ENCODE assay signal across 9 mouse cellular contexts in the genomic region with DNA sequence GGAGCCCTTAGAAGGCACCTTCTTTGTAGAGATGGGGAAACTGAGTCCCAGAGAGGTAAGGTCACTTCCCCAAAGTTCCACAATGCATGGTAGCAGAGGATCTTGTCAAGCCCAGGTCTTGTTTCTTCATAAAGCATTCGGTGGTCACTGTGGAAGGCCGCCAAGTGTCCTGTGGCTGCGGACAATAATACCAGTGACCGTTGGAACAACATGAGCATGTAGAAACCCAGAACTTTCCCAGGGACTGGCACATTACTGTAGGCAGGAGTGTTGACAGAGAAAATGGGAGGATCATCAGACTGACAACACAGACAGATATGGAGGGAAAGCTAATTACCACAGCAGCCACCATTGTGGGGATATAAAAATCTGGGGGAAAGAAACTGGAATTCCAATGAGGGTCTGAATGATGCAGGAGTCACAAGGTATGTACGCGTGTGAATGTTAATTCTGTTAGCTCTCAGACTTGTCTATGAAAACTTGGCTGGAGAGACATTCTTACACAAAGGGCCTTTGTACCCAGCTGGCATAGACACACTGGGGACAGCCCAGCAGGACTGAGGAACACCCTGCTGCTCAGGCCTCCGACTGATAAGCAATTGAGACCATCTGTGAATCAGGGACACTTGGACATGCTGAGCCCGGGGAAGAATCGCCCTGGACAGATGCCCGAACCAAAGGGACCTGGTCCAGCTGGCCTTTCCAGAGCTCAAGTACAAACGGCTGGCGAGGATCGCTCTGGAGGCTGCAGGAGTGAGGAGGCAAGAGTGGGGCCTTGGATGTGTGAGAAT. TPM values are rescaled to one million over a fixed set of nuclear protein-coding genes. Genes with fewer than 3 reads are reported as not detected.
DNase-seq lines count a peak whose midpoint lies in the region; ATAC-seq lines count a peak whose summit lies in the region.
"Had no signal": no experiment of that assay in that cellular context is flagged by ENCODE, and none has a peak within 500 bp of the region (broad histone marks: within the 10 kb centered on the region; RNA-seq: fewer than 3 reads in every experiment).

No protein-coding gene starts in this region.

- DNase-seq in limb, embryonic 10.5 days (ENCODE audit: low spot score), result no peak
- peak; percentile 94 for DNase-seq in fibroblast of lung, adult 2 months (ENCODE audit: low read depth)
- peak; percentile 88 to 93 for DNase-seq in layer of hippocampus, postnatal 10 days (ENCODE audit: low spot score in 2 of 2)
- no peak for DNase-seq in thymus, adult 18-20 months

- H3K9ac ChIP-seq in limb, embryonic 13.5 days, result no peak overlapping the region
- no peak overlapping the region for H3K9ac ChIP-seq in heart, embryonic 11.5 days (ENCODE audit: low read depth, low read length)
- no peak overlapping the region for H3K9ac ChIP-seq in midbrain, embryonic 13.5 days (replicated peaks)
- H3K9ac ChIP-seq in stomach, embryonic 15.5 days, result no peak overlapping the region

- 69% methylated on average over 13 of the region's 13 CpGs for WGBS in limb, embryonic 13.5 days
- WGBS in limb, embryonic 10.5 days, result 82% methylated on average over 13 of the region's 13 CpGs
- 54% methylated on average over 13 of the region's 13 CpGs for WGBS in heart, embryonic 11.5 days (ENCODE audit: insufficient replicate concordance)
- 41% methylated on average over 13 of the region's 13 CpGs for WGBS in midbrain, embryonic 13.5 days
- WGBS in stomach, embryonic 15.5 days, result 69% methylated on average over 13 of the region's 13 CpGs

- peak; percentile 36; the same call in 1 of the 2 replicates for ATAC-seq in limb, embryonic 13.5 days (ENCODE audit: low FRiP score, low read depth)
- no peak for ATAC-seq in heart, embryonic 11.5 days (replicated peaks; ENCODE audit: insufficient number of reproducible peaks, low FRiP score, low TSS enrichment)
- peak; percentile 94 for ATAC-seq in midbrain, embryonic 13.5 days
- no peak for ATAC-seq in stomach, embryonic 15.5 days (ENCODE audit: insufficient read depth, low FRiP score, low read depth)

- H3K4me2 ChIP-seq in limb, embryonic 13.5 days (replicated peaks), result no peak overlapping the region
- H3K4me2 ChIP-seq in heart, embryonic 11.5 days, result no peak overlapping the region
- no peak overlapping the region for H3K4me2 ChIP-seq in midbrain, embryonic 13.5 days (replicated peaks)
- no peak overlapping the region for H3K4me2 ChIP-seq in stomach, embryonic 15.5 days

- H3K4me3 ChIP-seq in limb, embryonic 13.5 days, result no peak overlapping the region
- no peak overlapping the region for H3K4me3 ChIP-seq in limb, embryonic 10.5 days
- no peak overlapping the region for H3K4me3 ChIP-seq in heart, embryonic 11.5 days (ENCODE audit: low read depth, low read length)
- H3K4me3 ChIP-seq in midbrain, embryonic 13.5 days (replicated peaks), result no peak overlapping the region
- H3K4me3 ChIP-seq in stomach, embryonic 15.5 days (replicated peaks), result no peak overlapping the region

- H3K9me3 ChIP-seq in limb, embryonic 13.5 days, result no peaks in the 10 kb centered on the region
- H3K9me3 ChIP-seq in limb, embryonic 10.5 days (replicated peaks), result no peaks in the 10 kb centered on the region
- H3K9me3 ChIP-seq in heart, embryonic 11.5 days (replicated peaks; ENCODE audit: control insufficient read depth, low read length), result no peaks in the 10 kb centered on the region
- no peaks in the 10 kb centered on the region for H3K9me3 ChIP-seq in midbrain, embryonic 13.5 days
- H3K9me3 ChIP-seq in stomach, embryonic 15.5 days, result no peaks in the 10 kb centered on the region

- H3K27me3 ChIP-seq in limb, embryonic 13.5 days, result no peaks in the 10 kb centered on the region
- H3K27me3 ChIP-seq in limb, embryonic 10.5 days (ENCODE audit: low read depth, poor library complexity, severe bottlenecking), result no peaks in the 10 kb centered on the region
- no peaks in the 10 kb centered on the region for H3K27me3 ChIP-seq in heart, embryonic 11.5 days (ENCODE audit: control insufficient read depth, insufficient read depth, low read length)
- no peaks in the 10 kb centered on the region for H3K27me3 ChIP-seq in midbrain, embryonic 13.5 days
- no peaks in the 10 kb centered on the region for H3K27me3 ChIP-seq in stomach, embryonic 15.5 days (replicated peaks)

- H3K4me1 ChIP-seq in limb, embryonic 13.5 days, result no peaks in the 10 kb centered on the region; the same call in 1 of the 2 replicates
- peaks cover 14% of the 10 kb centered on the region for H3K4me1 ChIP-seq in limb, embryonic 10.5 days
- peaks cover 2% of the 10 kb centered on the region; the same call in 1 of the 2 replicates for H3K4me1 ChIP-seq in heart, embryonic 11.5 days (ENCODE audit: control insufficient read depth, insufficient read depth, low read length)
- peaks cover 18% of the 10 kb centered on the region for H3K4me1 ChIP-seq in midbrain, embryonic 13.5 days (replicated peaks)
- H3K4me1 ChIP-seq in stomach, embryonic 15.5 days, result no peaks in the 10 kb centered on the region

- H3K36me3 ChIP-seq in limb, embryonic 13.5 days, result no peaks in the 10 kb centered on the region
- H3K36me3 ChIP-seq in limb, embryonic 10.5 days, result no peaks in the 10 kb centered on the region
- no peaks in the 10 kb centered on the region for H3K36me3 ChIP-seq in heart, embryonic 11.5 days (ENCODE audit: control insufficient read depth, insufficient read depth, low read length)
- no peaks in the 10 kb centered on the region for H3K36me3 ChIP-seq in midbrain, embryonic 13.5 days
- no peaks in the 10 kb centered on the region for H3K36me3 ChIP-seq in stomach, embryonic 15.5 days

- peak overlapping the region; percentile 16; the same call in 1 of the 2 replicates for H3K27ac ChIP-seq in limb, embryonic 13.5 days
- no peak overlapping the region for H3K27ac ChIP-seq in limb, embryonic 10.5 days
- H3K27ac ChIP-seq in heart, embryonic 11.5 days (ENCODE audit: low read depth, low read length), result 0 out of 2 replicates have a peak overlapping the region, but pooled peaks have one; percentile 29
- peak overlapping the region; percentile 82 for H3K27ac ChIP-seq in midbrain, embryonic 13.5 days
- 0 out of 2 replicates have a peak overlapping the region, but pooled peaks have one; percentile 32 for H3K27ac ChIP-seq in stomach, embryonic 15.5 days

RNA-seq across cellular contexts. Expression of a gene that starts 9.3 kb away (rescaled TPM):
- polyA plus RNA-seq in limb, embryonic 13.5 days (2015; fragmentation: Nextera tagmentation; extraction: Ambion mirVana), result not detected in 2 replicates
- polyA plus RNA-seq in limb, embryonic 10.5 days (2016; fragmentation: Nextera tagmentation; extraction: Ambion mirVana), result not detected in 2 replicates
- polyA plus RNA-seq in heart, embryonic 11.5 days (2014; fragmentation: Nextera tagmentation; extraction: Ambion mirVana), result 0.23 and 0.34 TPM in 2 replicates
- under 1 TPM; 0.71 to 0.85 TPM for total RNA-seq in layer of hippocampus, postnatal 10 days (2021)
- 0.61 and 0.69 TPM in 2 replicates for polyA plus RNA-seq in midbrain, embryonic 13.5 days (2015; fragmentation: Nextera tagmentation; extraction: Ambion mirVana)
- 0.19 TPM in 2 replicates for polyA plus RNA-seq in stomach, embryonic 15.5 days (2015; fragmentation: Nextera tagmentation; extraction: Ambion mirVana)
- total RNA-seq: hematopoietic stem cell, adult 5-6 weeks had no signal

RNA-seq across cellular contexts. Expression of a gene that starts 22.9 kb away (rescaled TPM):
- polyA plus RNA-seq in limb, embryonic 13.5 days (2015; fragmentation: Nextera tagmentation; extraction: Ambion mirVana), result 68.7 and 69.0 TPM in 2 replicates
- 57.7 and 64.5 TPM in 2 replicates for polyA plus RNA-seq in limb, embryonic 10.5 days (2016; fragmentation: Nextera tagmentation; extraction: Ambion mirVana)
- 46.2 and 56.0 TPM in 2 replicates for polyA plus RNA-seq in heart, embryonic 11.5 days (2014; fragmentation: Nextera tagmentation; extraction: Ambion mirVana)
- total RNA-seq in layer of hippocampus, postnatal 10 days (2021), result 10 to 100 TPM; 56.5 to 63.7 TPM
- polyA plus RNA-seq in midbrain, embryonic 13.5 days (2015; fragmentation: Nextera tagmentation; extraction: Ambion mirVana), result 80.0 and 83.8 TPM in 2 replicates
- 55.1 and 57.7 TPM in 2 replicates for polyA plus RNA-seq in stomach, embryonic 15.5 days (2015; fragmentation: Nextera tagmentation; extraction: Ambion mirVana)

RNA-seq across cellular contexts. Expression of a gene that starts 55.1 kb away (rescaled TPM):
- polyA plus RNA-seq in limb, embryonic 13.5 days (2015; fragmentation: Nextera tagmentation; extraction: Ambion mirVana), result 35.6 and 39.9 TPM in 2 replicates
- 26.4 and 33.4 TPM in 2 replicates for polyA plus RNA-seq in limb, embryonic 10.5 days (2016; fragmentation: Nextera tagmentation; extraction: Ambion mirVana)
- polyA plus RNA-seq in heart, embryonic 11.5 days (2014; fragmentation: Nextera tagmentation; extraction: Ambion mirVana), result 38.5 and 45.6 TPM in 2 replicates
- total RNA-seq in layer of hippocampus, postnatal 10 days (2021), result 100 to 1,000 TPM; 168 TPM
- 53.8 and 59.3 TPM in 2 replicates for polyA plus RNA-seq in midbrain, embryonic 13.5 days (2015; fragmentation: Nextera tagmentation; extraction: Ambion mirVana)
- polyA plus RNA-seq in stomach, embryonic 15.5 days (2015; fragmentation: Nextera tagmentation; extraction: Ambion mirVana), result 30.2 and 34.8 TPM in 2 replicates

Comparison
In these comparisons a context has a peak if more than half of its experiments do, and no peak if none do; other contexts are left out.
1. ATAC-seq: peak in limb, embryonic 13.5 days (single experiment) and midbrain, embryonic 13.5 days (single experiment); none in heart, embryonic 11.5 days (single experiment) and stomach, embryonic 15.5 days (single experiment).
2. DNase-seq: peak in fibroblast of lung, adult 2 months (single experiment) and layer of hippocampus, postnatal 10 days (2 of 2); none in limb, embryonic 10.5 days (single experiment) and thymus, adult 18-20 months (0 of 2).